Mouse (Mus musculus) frontal cortex, adult (tissue): ENCODE results near the gene Tars.

Source experiments
- ATAC-seq: cut with Nextera tagmentation; 2 replicates; pipeline ENCODE4 v1.9.2; 2017; ENCODE audit warnings: mild to moderate bottlenecking, moderate library complexity, mixed read lengths; ENCODE audit not compliant: low TSS enrichment

Tars gene

DNA sequence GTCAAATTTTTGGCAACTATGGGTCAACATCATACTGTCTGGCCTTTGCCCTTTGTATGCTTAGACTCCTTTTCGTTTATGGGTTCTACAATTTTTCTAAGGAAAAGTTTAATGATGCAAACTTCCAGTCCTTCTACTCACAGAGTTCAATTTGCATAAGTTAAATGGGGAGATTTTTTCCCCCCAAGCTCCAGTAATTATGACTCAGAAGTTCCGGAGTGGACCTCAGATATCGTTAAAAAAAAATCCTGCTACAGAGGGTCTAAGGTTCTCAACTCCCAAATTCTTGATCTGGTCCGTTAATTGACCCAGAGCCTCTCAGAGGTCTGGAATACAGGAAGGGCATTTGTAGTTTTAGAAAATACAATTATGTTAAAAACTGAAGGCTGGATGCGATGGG is 37.6 kb downstream of the Tars start:
- ATAC-seq = no peak

DNA sequence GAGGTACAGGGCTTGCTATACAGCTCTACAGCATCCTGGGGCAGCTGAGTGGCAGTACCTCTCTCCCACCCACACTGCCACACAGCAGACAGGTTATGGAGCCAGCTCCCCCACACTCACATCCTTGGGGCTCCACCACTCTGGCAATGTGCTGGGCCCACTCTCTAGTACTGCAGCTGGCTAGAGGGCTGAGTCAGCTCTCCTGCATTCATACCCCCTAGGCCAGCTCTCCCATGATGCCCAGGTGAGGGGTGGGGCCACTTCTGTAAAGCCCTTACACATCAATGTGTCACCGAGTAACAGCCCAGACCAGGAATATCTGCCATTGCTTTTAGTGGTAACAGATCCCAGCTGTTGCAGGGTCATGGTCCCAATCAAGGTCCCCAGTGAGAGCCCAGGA is 38.6 kb downstream of the Tars start:
- no peak for ATAC-seq

DNA sequence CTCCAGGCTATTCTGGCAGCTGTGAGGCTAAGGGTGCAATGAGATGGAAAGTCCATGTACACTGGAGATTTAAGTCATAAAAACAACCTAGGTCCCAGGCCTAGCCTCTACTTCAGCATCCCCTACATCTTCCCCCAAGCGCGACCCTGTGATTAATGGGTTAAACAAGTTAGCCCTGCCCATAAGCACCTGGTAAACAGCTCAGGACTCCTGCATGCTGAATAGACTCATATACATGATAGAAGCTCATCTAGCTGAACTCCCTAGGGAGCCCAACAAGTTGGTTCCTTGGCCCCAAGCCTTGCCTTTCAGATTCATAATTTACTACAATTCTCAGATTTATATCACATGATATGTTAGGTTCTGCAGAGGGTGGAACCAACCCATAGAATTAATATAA is 42.0 kb downstream of the Tars start:
- ATAC-seq = no peak

DNA sequence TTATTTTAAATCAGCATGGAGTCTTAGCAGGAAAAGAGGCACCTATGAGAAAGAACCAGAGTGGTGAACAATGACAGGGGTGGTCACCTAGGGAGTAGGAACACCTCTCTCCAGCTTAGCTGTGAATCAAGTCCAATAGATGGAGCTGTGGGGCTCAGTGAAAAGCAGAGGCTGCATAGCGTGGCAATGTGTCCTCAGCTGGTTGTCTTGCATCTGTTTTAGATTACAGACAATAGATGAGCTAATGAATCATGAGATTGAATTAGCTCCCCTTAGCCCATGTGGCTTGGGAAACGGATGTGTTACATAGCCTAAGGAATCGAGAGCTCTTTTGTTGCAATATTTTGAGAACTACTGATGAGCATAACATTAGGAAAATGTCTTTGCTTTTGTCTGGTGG is 43.6 kb downstream of the Tars start:
- no peak for ATAC-seq

DNA sequence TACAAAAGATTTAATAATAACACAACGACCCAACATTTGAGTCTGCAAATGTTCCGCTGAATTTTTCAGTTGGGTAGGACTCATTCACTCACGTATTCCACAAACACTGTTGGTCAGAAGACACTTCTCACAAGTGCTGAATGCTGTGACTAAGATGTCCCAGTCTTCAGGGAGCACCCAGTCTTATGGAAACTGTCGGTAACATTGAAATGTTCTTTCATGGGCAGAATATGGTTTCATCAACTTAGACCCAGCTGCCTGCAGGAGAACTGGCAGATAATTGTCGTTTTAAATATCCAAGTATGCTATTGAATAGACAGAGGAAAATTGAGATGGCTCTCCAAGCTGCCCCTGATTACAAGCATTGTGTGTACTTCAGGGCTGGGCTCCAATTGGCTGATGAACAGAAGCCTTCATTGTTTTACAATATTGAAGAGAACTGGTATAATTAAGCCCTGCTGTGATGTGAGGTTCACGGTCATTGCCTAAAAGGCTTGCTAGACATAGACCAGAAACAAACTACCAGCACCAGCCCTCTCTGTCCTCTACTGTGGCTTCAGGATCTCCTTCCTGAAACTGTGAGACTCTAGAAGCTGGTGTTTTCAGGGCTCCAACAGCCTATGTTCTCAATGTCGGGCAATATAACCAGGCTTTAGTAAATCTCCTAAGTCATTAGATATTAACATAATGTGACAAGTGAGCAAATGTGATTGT is 59.8 kb downstream of the Tars start:
- peak; percentile 59; the same call in 1 of the 2 replicates for ATAC-seq
